Mouse (Mus musculus): Measurements from ENCODE around the gene Rgs3. TPM values are rescaled to one million over a fixed set of nuclear protein-coding genes. Genes with fewer than 3 reads are reported as not detected.

Gene Rgs3
- polyA plus RNA-seq, 1 experiment = 57.0 TPM

GRCm38 (mm10) chr4:62605856-62606541 is 46.4 kb downstream of the Rgs3 start:
- no peak for DNase-seq (ENCODE audit: low spot score)

- no peak for DNase-seq (ENCODE audit: low spot score)
Measured at GRCm38 (mm10) chr4:62606542-62606882, 46.9 kb downstream of the Rgs3 start.

- no peak for DNase-seq (ENCODE audit: low spot score)
Measured at GRCm38 (mm10) chr4:62606905-62607304, 47.3 kb downstream of the Rgs3 start.

GRCm38 (mm10) chr4:62607345-62607744 is 47.7 kb downstream of the Rgs3 start:
- no peak for DNase-seq (ENCODE audit: low spot score)

- DNase-seq (ENCODE audit: low spot score) = no peak
Measured at GRCm38 (mm10) chr4:62607805-62608204, 48.2 kb downstream of the Rgs3 start.

GRCm38 (mm10) chr4:62609333-62609732 is 49.7 kb downstream of the Rgs3 start:
- DNase-seq (ENCODE audit: low spot score) = no peak

GRCm38 (mm10) chr4:62610142-62610675 is 50.6 kb downstream of the Rgs3 start:
- no peak for DNase-seq (ENCODE audit: low spot score)

- DNase-seq (ENCODE audit: low spot score) = no peak
Measured at GRCm38 (mm10) chr4:62612601-62613501, 53.2 kb downstream of the Rgs3 start.

GRCm38 (mm10) chr4:62613646-62614365 is 54.2 kb downstream of the Rgs3 start:
- DNase-seq (ENCODE audit: low spot score) = no peak

GRCm38 (mm10) chr4:62617856-62618440 is 58.3 kb downstream of the Rgs3 start:
- no peak for DNase-seq (ENCODE audit: low spot score)

- no peak for DNase-seq (ENCODE audit: low spot score)
Measured at GRCm38 (mm10) chr4:62619232-62619964, 59.8 kb downstream of the Rgs3 start.

GRCm38 (mm10) chr4:62619965-62620244 is 60.3 kb downstream of the Rgs3 start:
- no peak for DNase-seq (ENCODE audit: low spot score)

GRCm38 (mm10) chr4:62621151-62621550 is 61.5 kb downstream of the Rgs3 start:
- DNase-seq (ENCODE audit: low spot score) = no peak

- DNase-seq (ENCODE audit: low spot score) = no peak
Measured at GRCm38 (mm10) chr4:62621880-62622675, 62.4 kb downstream of the Rgs3 start.

GRCm38 (mm10) chr4:62623251-62624015 is 63.8 kb downstream of the Rgs3 start:
- no peak for DNase-seq (ENCODE audit: low spot score)

GRCm38 (mm10) chr4:62624679-62625450 is 65.2 kb downstream of the Rgs3 start:
- no peak for DNase-seq (ENCODE audit: low spot score)

- DNase-seq (ENCODE audit: low spot score) = no peak
Measured at GRCm38 (mm10) chr4:62625451-62626061, 65.9 kb downstream of the Rgs3 start.

- no peak for DNase-seq (ENCODE audit: low spot score)
Measured at GRCm38 (mm10) chr4:62626228-62627026, 66.8 kb downstream of the Rgs3 start.

Data from urinary bladder, adult 2 months (tissue).